Mouse (Mus musculus) embryonic fibroblast, embryonic 13.5 days (primary cell): ENCODE data around the gene Cldn15. TPM values are rescaled to one million over a fixed set of nuclear protein-coding genes. Genes with fewer than 3 reads are reported as not detected.
"Not testable (repeated sequence)": the region's sequence is repeated elsewhere in the genome, so short reads cannot be mapped to it uniquely, and the experiment has no call there.

Experiments used
- H3K27ac ChIP-seq: 2 replicates; pipeline ENCODE4 v1.5.1; 2012; ENCODE audit warnings: low read length, control low read depth, inconsistent platforms; ENCODE audit not compliant: insufficient read depth
- H3K4me1 ChIP-seq: 2 replicates; pipeline ENCODE4 v1.6.1; 2011; ENCODE audit warnings: low read length; ENCODE audit not compliant: control insufficient read depth, insufficient read depth
- H3K4me3 ChIP-seq: 2 replicates; pipeline ENCODE4 v1.5.1; 2011; ENCODE audit warnings: mild to moderate bottlenecking, control low read depth, low read length; ENCODE audit not compliant: insufficient read depth
- CTCF ChIP-seq: IDR thresholded peaks from 2 replicates; pipeline ENCODE4 v1.5.1; 2011; ENCODE audit warnings: mild to moderate bottlenecking, control low read depth, low read length, moderate library complexity, borderline replicate concordance; ENCODE audit not compliant: insufficient read depth
- POLR2A ChIP-seq: IDR thresholded peaks from 2 replicates; pipeline ENCODE4 v1.6.1; 2011; ENCODE audit warnings: low read depth, mild to moderate bottlenecking, control low read depth, low read length, moderate library complexity
- polyA plus RNA-seq: library from polyadenylated mRNA; stranded (reverse); fragments of >200 nt; gene quantifications from 2 replicates; pipeline ENCODE4 v1.2.4, GENCODE M21; 2011; ENCODE audit warnings: low read depth; ENCODE audit not compliant: missing spikeins, insufficient read length

Cldn15 gene
- polyA plus RNA-seq, 1 experiment: not detected

DNA sequence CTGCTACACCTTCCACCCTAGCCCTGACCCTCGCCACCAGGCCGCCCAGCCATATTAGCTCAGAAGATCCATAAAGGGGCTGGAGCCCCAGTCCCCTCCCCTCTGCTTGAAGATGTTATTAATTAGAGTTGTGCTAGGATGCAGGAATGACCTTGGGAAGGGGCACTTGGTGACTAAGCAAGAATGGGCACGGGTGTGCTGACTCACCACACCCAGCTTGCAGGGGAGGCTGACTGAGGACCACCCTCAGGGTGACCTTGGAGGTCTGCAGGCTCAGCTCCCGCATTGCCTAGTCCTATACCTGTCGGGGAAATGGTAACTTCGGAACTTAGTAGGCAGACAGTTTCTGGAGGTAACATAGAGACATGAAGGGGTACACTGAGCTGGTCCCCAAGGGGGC, 32.5 kb upstream of the Cldn15 start:
- Histone ChIP-seq H3K4me3 (no peak overlapping the region), H3K27ac (no peak overlapping the region), H3K4me1 (no peaks in the 10 kb centered on the region)
- no peak for TF ChIP-seq POLR2A
- TF ChIP-seq CTCF: no peak

- Histone ChIP-seq H3K27ac (no peak overlapping the region), H3K4me3 (no peak overlapping the region), H3K4me1 (no peaks in the 10 kb centered on the region)
- no peak for TF ChIP-seq CTCF
- no peak for TF ChIP-seq POLR2A
Observed at GRCm38 (mm10) chr5:136935905-136936695, 30.3 kb upstream of the Cldn15 start.

DNA sequence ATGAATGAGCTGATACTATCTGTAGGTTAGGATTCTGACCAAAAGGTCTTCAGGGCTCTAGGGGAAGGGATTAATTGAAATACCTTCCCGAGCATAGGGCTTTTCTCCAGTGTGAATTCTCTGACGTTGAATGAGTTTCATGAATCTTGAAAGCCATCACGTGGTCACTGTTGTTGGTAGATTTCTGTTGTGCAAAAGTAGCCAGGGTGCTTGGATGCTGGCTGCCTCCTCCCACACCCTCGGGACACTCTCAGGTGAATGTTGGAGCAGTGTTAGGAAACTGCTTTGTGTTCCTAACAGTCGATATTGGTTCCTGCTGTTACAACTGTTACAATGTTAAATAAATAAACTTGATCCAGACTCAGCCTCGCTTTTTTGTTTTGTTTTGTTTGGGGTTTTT, 29.7 kb upstream of the Cldn15 start:
- TF ChIP-seq CTCF: no peak
- no peak for TF ChIP-seq POLR2A
- no peaks in the 10 kb centered on the region for H3K4me1 ChIP-seq
- no peak overlapping the region for H3K27ac ChIP-seq
- H3K4me3 ChIP-seq: no peak overlapping the region

GRCm38 (mm10) chr5:136937621-136938020, 28.8 kb upstream of the Cldn15 start:
- Histone ChIP-seq H3K4me1 (no peaks in the 10 kb centered on the region), H3K4me3 (no peak overlapping the region), H3K27ac (no peak overlapping the region)
- TF ChIP-seq POLR2A (no peak), CTCF (no peak)

DNA sequence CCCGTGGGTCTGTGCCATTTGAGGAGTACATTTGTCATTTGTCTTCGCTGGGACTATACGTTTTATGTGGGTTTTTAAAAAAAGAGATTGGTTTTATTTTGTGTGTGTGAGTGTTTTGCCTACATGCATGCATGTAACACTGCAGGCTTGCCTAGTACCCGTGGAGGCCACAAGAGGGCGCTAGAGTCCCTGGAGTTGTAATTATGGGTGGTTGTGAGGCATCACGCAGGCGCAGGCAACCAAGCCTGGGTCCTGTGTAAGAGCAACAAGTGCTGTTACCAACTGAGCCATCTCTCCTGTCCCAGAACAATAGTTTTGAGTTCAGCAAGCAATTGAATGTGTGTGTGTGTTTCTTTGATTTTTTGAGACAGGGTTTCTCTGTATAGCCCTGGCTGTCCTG, 27.1 kb upstream of the Cldn15 start:
- Histone ChIP-seq H3K4me3 (no peak overlapping the region), H3K4me1 (no peaks in the 10 kb centered on the region), H3K27ac (no peak overlapping the region)
- TF ChIP-seq CTCF: no peak
- no peak for TF ChIP-seq POLR2A

DNA sequence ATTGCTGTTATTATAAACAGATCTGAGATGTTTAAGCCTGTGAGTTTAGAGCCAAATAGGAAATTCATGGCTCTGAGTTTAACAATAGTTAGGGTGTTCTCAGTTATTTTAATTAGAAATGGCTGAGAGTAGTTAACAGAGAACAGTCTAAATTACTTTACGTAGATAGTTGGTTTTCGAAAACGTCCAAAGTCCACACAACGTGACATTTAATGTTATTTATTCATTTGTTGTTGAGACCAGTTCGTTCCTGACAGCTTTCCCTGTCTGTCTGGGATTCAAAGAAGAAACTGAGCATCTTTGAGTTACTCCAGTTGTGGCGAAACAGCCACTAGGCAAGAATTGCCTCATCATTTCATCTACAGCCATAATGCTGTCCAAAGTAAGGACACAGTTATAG, 26.4 kb upstream of the Cldn15 start:
- H3K27ac ChIP-seq, H3K4me1 ChIP-seq, H3K4me3 ChIP-seq: not testable (repeated sequence)

GRCm38 (mm10) chr5:136940845-136941560, 25.4 kb upstream of the Cldn15 start:
- H3K4me1 ChIP-seq: no peaks in the 10 kb centered on the region
- no peak overlapping the region for H3K4me3 ChIP-seq
- no peak overlapping the region for H3K27ac ChIP-seq
- TF ChIP-seq POLR2A (no peak), CTCF (no peak)

DNA sequence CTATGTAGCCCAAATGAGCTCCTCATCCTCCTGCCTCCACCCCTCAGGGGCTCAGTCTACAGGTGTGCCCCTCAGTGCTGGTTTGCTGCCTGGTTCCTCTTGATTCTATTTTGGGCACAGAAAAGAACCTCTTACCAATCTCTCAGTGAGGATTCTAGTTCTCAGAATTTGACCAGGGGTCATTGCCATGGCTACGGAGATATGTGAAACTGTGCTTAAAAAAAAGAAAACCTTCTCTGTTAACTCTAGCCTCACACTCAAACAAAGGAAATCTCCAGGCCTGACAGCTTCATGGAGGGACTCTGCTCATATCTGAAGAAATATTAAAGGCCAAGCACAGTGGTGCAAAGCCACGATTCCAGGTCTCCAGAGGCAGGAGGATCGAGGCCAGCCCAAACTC, 23.6 kb upstream of the Cldn15 start:
- H3K4me1 ChIP-seq: no peaks in the 10 kb centered on the region
- H3K4me3 ChIP-seq: no peak overlapping the region
- TF ChIP-seq POLR2A (no peak), CTCF (no peak)
- no peak overlapping the region for H3K27ac ChIP-seq

DNA sequence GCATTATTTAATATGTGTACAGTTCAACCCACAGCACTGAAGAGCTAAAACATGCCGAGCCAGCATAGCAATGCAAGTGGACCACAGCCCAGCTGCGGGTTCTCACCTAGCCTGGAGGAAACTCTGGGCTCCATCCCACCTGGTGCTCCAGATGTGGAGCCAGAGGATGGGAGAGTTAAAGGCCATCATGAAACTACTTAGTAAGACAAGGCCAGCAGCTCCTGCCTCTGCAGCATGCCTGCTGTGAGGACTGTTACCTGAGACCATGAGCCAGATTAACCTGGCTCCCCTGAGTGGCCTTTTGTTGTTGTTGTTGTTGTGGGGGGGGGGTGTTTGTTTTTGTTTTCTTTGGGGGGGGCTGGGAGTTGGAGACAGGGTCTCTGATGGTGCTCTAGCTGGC, 23.0 kb upstream of the Cldn15 start:
- TF ChIP-seq POLR2A (no peak), CTCF (no peak)
- Histone ChIP-seq H3K27ac (no peak overlapping the region), H3K4me1 (no peaks in the 10 kb centered on the region), H3K4me3 (no peak overlapping the region)

GRCm38 (mm10) chr5:136945084-136945483, 21.3 kb upstream of the Cldn15 start:
- Histone ChIP-seq H3K27ac (no peak overlapping the region), H3K4me3 (no peak overlapping the region), H3K4me1 (no peaks in the 10 kb centered on the region)
- TF ChIP-seq CTCF (no peak), POLR2A (no peak)
